Mouse (Mus musculus) neutrophil, adult 5-6 weeks (primary cell): ENCODE results near the gene Acy3. TPM values are rescaled to one million over a fixed set of nuclear protein-coding genes. Genes with fewer than 3 reads are reported as not detected.
"Not testable (repeated sequence)": the region's sequence is repeated elsewhere in the genome, so short reads cannot be mapped to it uniquely, and the experiment has no call there.

ENCODE experiments used
- ATAC-seq: fragments of 151-379, 151-347 bp; 2 replicates; pipeline ENCODE4 v1.8.0; 2017; ENCODE audit warnings: mild to moderate bottlenecking, moderate TSS enrichment; ENCODE audit not compliant: insufficient number of reproducible peaks, poor library complexity, low FRiP score, severe bottlenecking; ENCODE audit errors: extremely low read depth
- total RNA-seq: library from RNA; stranded (forward); fragments of 200-1000 nt; gene quantifications from 2 replicates; pipeline ENCODE4 v1.2.3, GENCODE M21; 2017

Acy3 gene
- total RNA-seq, 1 experiment from 2014 or later: not detected

- ATAC-seq: no peak
These were observed 41.2 kb downstream of the Acy3 start for GRCm38 (mm10) chr19:4027576-4027975.

GRCm38 (mm10) chr19:4032668-4033067, 46.3 kb downstream of the Acy3 start:
- no peak for ATAC-seq

GRCm38 (mm10) chr19:4033298-4033697, 46.9 kb downstream of the Acy3 start:
- no peak for ATAC-seq

- ATAC-seq: no peak
These were observed 47.4 kb downstream of the Acy3 start for GRCm38 (mm10) chr19:4033742-4034141.

GRCm38 (mm10) chr19:4036327-4037045, 50.1 kb downstream of the Acy3 start:
- ATAC-seq: no peak

GRCm38 (mm10) chr19:4037154-4037787, 50.9 kb downstream of the Acy3 start:
- ATAC-seq: not testable (repeated sequence)

- peak; percentile 86 for ATAC-seq
These were observed 51.4 kb downstream of the Acy3 start, which contains the start of gene Gstp1 for GRCm38 (mm10) chr19:4037788-4038232. Gstp1 (minus strand) TSS chr19:4037985.

Other genes starting within 250 kb of the Acy3 start
- 159 and 166 TPM in 2 replicates for gene Kmt5b, start 219.1 kb upstream of the Acy3 start, total RNA-seq
- gene Chka, start 134.8 kb upstream of the Acy3 start, total RNA-seq: 16.6 and 26.0 TPM in 2 replicates
- 158 and 167 TPM in 2 replicates for gene Tcirg1, start 79.4 kb upstream of the Acy3 start, total RNA-seq
- 34.7 and 40.1 TPM in 2 replicates for gene Ndufs8, start 73.8 kb upstream of the Acy3 start, total RNA-seq
- 78.5 and 85.2 TPM in 2 replicates for gene Aldh3b1, start 56.8 kb upstream of the Acy3 start, total RNA-seq
- gene Unc93b1, start 51.4 kb upstream of the Acy3 start, total RNA-seq: 628 and 632 TPM in 2 replicates
- not detected in 2 replicates for gene Aldh3b3, start 27.9 kb upstream of the Acy3 start, total RNA-seq
- 0.25 TPM in 1 of 2 replicates, not detected in the other for gene Aldh3b2, start 14.2 kb upstream of the Acy3 start, total RNA-seq
- gene Tbx10, start 6.2 kb downstream of the Acy3 start, total RNA-seq: not detected in 2 replicates
- 7.0 and 15.5 TPM in 2 replicates for gene Nudt8, start 14.0 kb downstream of the Acy3 start, total RNA-seq
- gene Gm49405, start 14.1 kb downstream of the Acy3 start, total RNA-seq: 6.2 and 7.5 TPM in 2 replicates
- gene Doc2g, start 16.7 kb downstream of the Acy3 start, total RNA-seq: 4.0 and 7.2 TPM in 2 replicates
- gene Ndufv1, start 26.2 kb downstream of the Acy3 start, total RNA-seq: 63.9 and 64.6 TPM in 2 replicates
- gene Gstp1, start 51.4 kb downstream of the Acy3 start, total RNA-seq: 53.2 and 68.1 TPM in 2 replicates
- 1.4 TPM in 1 of 2 replicates, not detected in the other for gene Gstp2, start 59.5 kb downstream of the Acy3 start, total RNA-seq
- gene Gstp3, start 73.0 kb downstream of the Acy3 start, total RNA-seq: 22.6 and 23.6 TPM in 2 replicates
- not detected in 2 replicates for gene Cabp2, start 95.0 kb downstream of the Acy3 start, total RNA-seq
- 202 and 205 TPM in 2 replicates for gene Cdk2ap2, start 110.6 kb downstream of the Acy3 start, total RNA-seq
- gene Pitpnm1, start 113.4 kb downstream of the Acy3 start, total RNA-seq: 115 and 132 TPM in 2 replicates
- 53.9 and 61.6 TPM in 2 replicates for gene Aip, start 139.3 kb downstream of the Acy3 start, total RNA-seq
- 0.12 and 0.23 TPM in 2 replicates for gene Gpr152, start 153.2 kb downstream of the Acy3 start, total RNA-seq
- 0.25 and 0.93 TPM in 2 replicates for gene Cabp4, start 157.5 kb downstream of the Acy3 start, total RNA-seq
- gene Coro1b, start 162.0 kb downstream of the Acy3 start, total RNA-seq: 134 and 152 TPM in 2 replicates
- gene Ptprcap, start 167.0 kb downstream of the Acy3 start, total RNA-seq: 227 and 252 TPM in 2 replicates
- gene Rps6kb2, start 176.8 kb downstream of the Acy3 start, total RNA-seq: 34.0 and 45.2 TPM in 2 replicates
- 95.9 and 99.3 TPM in 2 replicates for gene Carns1, start 188.9 kb downstream of the Acy3 start, total RNA-seq
- 231 and 269 TPM in 2 replicates for gene Tbc1d10c, start 204.7 kb downstream of the Acy3 start, total RNA-seq
- 535 and 541 TPM in 2 replicates for gene Ppp1ca, start 205.5 kb downstream of the Acy3 start, total RNA-seq
- 35.1 and 44.3 TPM in 2 replicates for gene Rad9a, start 215.1 kb downstream of the Acy3 start, total RNA-seq
- 52.0 and 61.9 TPM in 2 replicates for gene Clcf1, start 227.7 kb downstream of the Acy3 start, total RNA-seq
- not detected in 2 replicates for gene AC109138.7, start 227.8 kb downstream of the Acy3 start, total RNA-seq
- gene Pold4, start 245.3 kb downstream of the Acy3 start, total RNA-seq: 228 and 251 TPM in 2 replicates